Mouse (Mus musculus) CH12.LX (cell line): ENCODE data around the gene Rad17. TPM values are rescaled to one million over a fixed set of nuclear protein-coding genes. Genes with fewer than 3 reads are reported as not detected.
A peak's percentile ranks its signal among the peaks of the same experiment; 100 is the strongest.

Experiments
- DNase-seq: peaks from one replicate; pipeline ENCODE4 v3.0.0-alpha.2; 2013; ENCODE audit errors: extremely low read depth
- H3K27ac ChIP-seq: 2 replicates; pipeline ENCODE4 v1.5.1; 2012; ENCODE audit warnings: low read depth, mild to moderate bottlenecking, control low read depth, moderate library complexity; ENCODE audit not compliant: insufficient read depth
- H3K27me3 ChIP-seq: replicated peaks from 2 replicates; pipeline ENCODE3; 2012; ENCODE audit warnings: inconsistent platforms
- H3K36me3 ChIP-seq, 2 experiments: replicated peaks in 1 of 2; 2 replicates each; pipeline versions ENCODE3 to v1.6.1; 2012; ENCODE audit warnings: inconsistent platforms in 1 of 2, low read length in 1 of 2, mild to moderate bottlenecking in 1 of 2, mixed read lengths in 1 of 2, moderate library complexity in 1 of 2; ENCODE audit not compliant: control insufficient read depth in 1 of 2, insufficient read depth in 1 of 2
- H3K4me1 ChIP-seq, 2 experiments: 2 replicates each; pipeline ENCODE4 v1.6.1; 2012; ENCODE audit warnings: inconsistent platforms in 1 of 2, moderate library complexity in 1 of 2; ENCODE audit not compliant: insufficient read depth in 2 of 2, control insufficient read depth in 1 of 2
- H3K4me2 ChIP-seq: 2 replicates; pipeline ENCODE4 v1.6.1; 2012; ENCODE audit warnings: low read depth, mild to moderate bottlenecking, control low read depth; ENCODE audit not compliant: poor library complexity, insufficient read depth, severe bottlenecking
- H3K4me3 ChIP-seq, 3 experiments: fragments of 150-350 bp in 1 of 3; sonication (generic) in 1 of 3; replicated peaks in 1 of 3; 2 replicates each; pipeline versions ENCODE3 to v1.5.1; 2011 to 2012; ENCODE audit warnings: low read depth in 2 of 3, low read length in 2 of 3, mild to moderate bottlenecking in 2 of 3, moderate library complexity in 2 of 3, control low read depth in 1 of 3, improper control_type of control experiment in 1 of 3, inconsistent platforms in 1 of 3, mixed read lengths in 1 of 3; ENCODE audit not compliant: poor library complexity in 1 of 3
- H3K79me2 ChIP-seq: replicated peaks from 2 replicates; pipeline ENCODE4 v1.6.1; 2012; ENCODE audit warnings: mild to moderate bottlenecking, moderate library complexity; ENCODE audit not compliant: control insufficient read depth, poor library complexity, insufficient read depth, severe bottlenecking; ENCODE audit errors: extremely low read depth
- H3K9ac ChIP-seq: 2 replicates; pipeline ENCODE4 v1.6.1; 2012; ENCODE audit warnings: low read depth, mild to moderate bottlenecking, control low read depth, moderate library complexity; ENCODE audit not compliant: insufficient read depth
- H3K9me3 ChIP-seq: replicated peaks from 2 replicates; pipeline ENCODE3; 2012; ENCODE audit warnings: low read length, inconsistent platforms, mixed read lengths
- CTCF ChIP-seq, 2 experiments: IDR thresholded peaks in 1 of 2; conservative IDR thresholded peaks in 1 of 2; 2 replicates each; pipeline ENCODE4 v1.5.1; 2011 to 2012; ENCODE audit warnings: low read depth in 2 of 2, low read length in 2 of 2, improper control_type of control experiment in 1 of 2, inconsistent platforms in 1 of 2, mild to moderate bottlenecking in 1 of 2, moderate library complexity in 1 of 2
- GABPA ChIP-seq: IDR thresholded peaks from 2 replicates; pipeline ENCODE4 v1.6.1; 2012; ENCODE audit warnings: low read depth, low read length, improper control_type of control experiment, inconsistent platforms; ENCODE audit not compliant: insufficient replicate concordance
- JUND ChIP-seq: conservative IDR thresholded peaks from 2 replicates; pipeline ENCODE4 v1.6.1; 2011; ENCODE audit warnings: low read depth, low read length, improper control_type of control experiment
- KAT2A ChIP-seq: IDR thresholded peaks from 2 replicates; pipeline ENCODE4 v1.6.1; 2012; ENCODE audit warnings: low read length, improper control_type of control experiment, inconsistent platforms; ENCODE audit not compliant: insufficient replicate concordance
- MAFK ChIP-seq: IDR thresholded peaks from 2 replicates; pipeline ENCODE4 v1.6.1; 2011; ENCODE audit warnings: low read length, improper control_type of control experiment; ENCODE audit not compliant: insufficient replicate concordance
- MEF2A ChIP-seq: IDR thresholded peaks from 2 replicates; pipeline ENCODE4 v1.6.1; 2014; ENCODE audit warnings: low read depth, mild to moderate bottlenecking, inconsistent platforms, low read length, improper control_type of control experiment, borderline replicate concordance
- NRF1 ChIP-seq: IDR thresholded peaks from 2 replicates; pipeline ENCODE4 v1.6.1; 2014; ENCODE audit warnings: low read depth, mild to moderate bottlenecking, inconsistent platforms, low read length, improper control_type of control experiment, moderate library complexity
- POLR2A ChIP-seq: IDR thresholded peaks from 2 replicates; pipeline ENCODE4 v1.6.1; 2011; ENCODE audit warnings: low read depth, mild to moderate bottlenecking, improper control_type of control experiment, low read length
- RAD21 ChIP-seq: IDR thresholded peaks from 2 replicates; pipeline ENCODE4 v1.6.1; 2011; ENCODE audit warnings: low read depth, mild to moderate bottlenecking, low read length, improper control_type of control experiment, moderate library complexity
- SIN3A ChIP-seq: IDR thresholded peaks from 2 replicates; pipeline ENCODE4 v1.6.1; 2012; ENCODE audit warnings: low read length, improper control_type of control experiment, inconsistent platforms
- TBP ChIP-seq: conservative IDR thresholded peaks from 2 replicates; pipeline ENCODE4 v1.6.1; 2011; ENCODE audit warnings: low read depth, low read length, improper control_type of control experiment
- TCF12 ChIP-seq: IDR thresholded peaks from 2 replicates; pipeline ENCODE4 v1.6.1; 2014; ENCODE audit warnings: low read depth, mild to moderate bottlenecking, inconsistent platforms, low read length, improper control_type of control experiment
- ZMIZ1 ChIP-seq: IDR thresholded peaks from 2 replicates; pipeline ENCODE4 v1.6.1; 2012; ENCODE audit warnings: low read depth, mild to moderate bottlenecking, inconsistent platforms, low read length, improper control_type of control experiment
- dilution Hi-C: fragments of 300-500 bp; cut with MboI; formaldehyde crosslinking; loops from 2 replicates; pipeline ENCODE4 v1.14.3; 2020; ENCODE audit warnings: low sequenced_read_pairs; ENCODE audit not compliant: extremely low pct_unique_long_range_greater_than_20kb, extremely low pct_ligation_motif_present
- in situ Hi-C: fragments of 300-500 bp; cut with MboI; formaldehyde crosslinking; loops from 3 replicates; pipeline ENCODE4 v1.14.3; 2019; ENCODE audit warnings: low sequenced_read_pairs, low pct_ligation_motif_present, low pct_unique_long_range_greater_than_20kb, mixed read lengths
- polyA plus RNA-seq: library from polyadenylated mRNA; unstranded; fragments of >175 nt; gene quantifications from 2 replicates; pipeline ENCODE4 v1.2.1, GENCODE M21; 2012; ENCODE audit warnings: low read depth; ENCODE audit not compliant: insufficient read length
- total RNA-seq, 2 experiments: library from RNA; depleted of rRNA; stranded (reverse); fragments of 300-350 nt in 1 of 2; fragments of >200 nt in 1 of 2; gene quantifications; 2 replicates each; pipeline ENCODE4 v1.2.3; 2012 to 2014

Rad17 gene
- total and polyA plus RNA-seq, 3 experiments, result 19.8 to 47.8 (median 19.8) TPM

GRCm38 (mm10) chr13:100601034-100601433 is 49.8 kb downstream of the Rad17 start:
- no peaks in the 10 kb centered on the region for H3K27me3 ChIP-seq
- no peak overlapping the region for H3K4me2 ChIP-seq
- dilution Hi-C loops (no loop called here), in situ Hi-C loops (no loop called here)
- H3K9me3 ChIP-seq, result no peaks in the 10 kb centered on the region
- H3K27ac ChIP-seq, result no peak overlapping the region
- DNase-seq, result no peak
- H3K9ac ChIP-seq, result no peak overlapping the region
- no peak for TF ChIP-seq POLR2A
- TF ChIP-seq GABPA, result no peak
- no peak for TF ChIP-seq KAT2A
- no peak for TF ChIP-seq TCF12
- TF ChIP-seq ZMIZ1, result no peak
- TF ChIP-seq CTCF (conservative IDR thresholded peaks at IDR 0.05 in 1 of 2, IDR thresholded peaks at IDR 0.05 in 1 of 2; ENCODE audit: low read depth in 2 of 2, low read length in 2 of 2), result no peak
- no peak for TF ChIP-seq RAD21
- TF ChIP-seq NRF1, result no peak
- no peaks in the 10 kb centered on the region for H3K79me2 ChIP-seq
- no peaks in the 10 kb centered on the region for H3K4me1 ChIP-seq
- H3K36me3 ChIP-seq, result no peaks in the 10 kb centered on the region
- no peak overlapping the region for H3K4me3 ChIP-seq

- Histone ChIP-seq H3K36me3 (no peaks in the 10 kb centered on the region), H3K4me3 (no peak overlapping the region), H3K9ac (no peak overlapping the region), H3K27me3 (no peaks in the 10 kb centered on the region), H3K4me1 (no peaks in the 10 kb centered on the region), H3K27ac (no peak overlapping the region), H3K9me3 (no peaks in the 10 kb centered on the region), H3K4me2 (no peak overlapping the region), H3K79me2 (no peaks in the 10 kb centered on the region)
- no peak for TF ChIP-seq TBP
- no peak for TF ChIP-seq CTCF (conservative IDR thresholded peaks at IDR 0.05 in 1 of 2, IDR thresholded peaks at IDR 0.05 in 1 of 2; ENCODE audit: low read depth in 2 of 2, low read length in 2 of 2)
- no peak for TF ChIP-seq JUND
- no peak for DNase-seq
- in situ Hi-C loops (no loop called here), dilution Hi-C loops (no loop called here)
Measured at GRCm38 (mm10) chr13:100600317-100600716, 50.5 kb downstream of the Rad17 start.

GRCm38 (mm10) chr13:100597284-100597683 is 53.6 kb downstream of the Rad17 start:
- Histone ChIP-seq H3K27me3 (no peaks in the 10 kb centered on the region), H3K9ac (no peak overlapping the region), H3K36me3 (no peaks in the 10 kb centered on the region), H3K4me1 (peaks cover 0 to 6% of the 10 kb centered on the region in 2 experiments; a peak in 2 of 4 replicates), H3K4me3 (no peak overlapping the region), H3K4me2 (no peak overlapping the region), H3K9me3 (no peaks in the 10 kb centered on the region), H3K79me2 (no peaks in the 10 kb centered on the region), H3K27ac (no peak overlapping the region)
- TF ChIP-seq SIN3A (no peak), MAFK (peak; percentile 95), MEF2A (no peak)
- dilution Hi-C loops, result no loop called here
- DNase-seq, result no peak
- in situ Hi-C loops, result no loop called here
